Mouse (Mus musculus): ENCODE measurements around the gene Gm21103. TPM values are rescaled to one million over a fixed set of nuclear protein-coding genes. Genes with fewer than 3 reads are reported as not detected.

Gm21103 gene
- 0.18 and 0.21 TPM in 2 replicates for polyA plus RNA-seq (2012; rRNA removed)

GRCm38 (mm10) chr14:6304743-6305142, at the start of gene Gm21103:
TSS of gene Gm21103 (minus strand) at chr14:6304843.

GRCm38 (mm10) chr14:6343578-6343977, 38.9 kb upstream of the Gm21103 start, which contains the start of gene Gm3618:
TSS of gene Gm3618 (minus strand) at chr14:6343678.

GRCm38 (mm10) chr14:6286931-6287715, 17.5 kb downstream of the Gm21103 start, which contains the start of gene Gm3411:
TSS of gene Gm3411 (minus strand) at chr14:6287250.

Other genes with a start within 250 kb of the Gm21103 start
- not detected in 2 replicates for gene Gm6337, start 246.6 kb downstream of the Gm21103 start, polyA plus RNA-seq (2012; rRNA removed)
- 3.4 and 3.8 TPM in 2 replicates for gene Gm8206, start 210.9 kb downstream of the Gm21103 start, polyA plus RNA-seq (2012; rRNA removed)
- gene Gm3468, start 196.2 kb downstream of the Gm21103 start, polyA plus RNA-seq (2012; rRNA removed): 7.8 and 8.3 TPM in 2 replicates
- not detected in 2 replicates for gene Gm3476, start 179.0 kb downstream of the Gm21103 start, polyA plus RNA-seq (2012; rRNA removed)
- gene Gm21560, start 85.6 kb downstream of the Gm21103 start, polyA plus RNA-seq (2012; rRNA removed): not detected in 2 replicates
- 2.5 and 3.0 TPM in 2 replicates for gene Gm3411, start 17.6 kb downstream of the Gm21103 start, polyA plus RNA-seq (2012; rRNA removed)
- gene Gm3618, start 38.8 kb upstream of the Gm21103 start, polyA plus RNA-seq (2012; rRNA removed): not detected in 2 replicates
- gene Gm16440, start 85.5 kb upstream of the Gm21103 start, polyA plus RNA-seq (2012; rRNA removed): not detected in 2 replicates
- gene Gm3591, start 107.6 kb upstream of the Gm21103 start, polyA plus RNA-seq (2012; rRNA removed): 5.1 and 5.3 TPM in 2 replicates
- not detected in 2 replicates for gene Gm3594, start 139.8 kb upstream of the Gm21103 start, polyA plus RNA-seq (2012; rRNA removed)
- gene Gm8356, start 232.4 kb upstream of the Gm21103 start, polyA plus RNA-seq (2012; rRNA removed): not detected in 2 replicates

Measured in central nervous system, embryonic 14 days (tissue).